Mouse (Mus musculus): Measurements from ENCODE around the gene Tmem266. TPM values are rescaled to one million over a fixed set of nuclear protein-coding genes. Genes with fewer than 3 reads are reported as not detected.

Gene Tmem266
- polyA plus RNA-seq, 1 experiment from 2014 or later, result 1.3 TPM

DNA sequence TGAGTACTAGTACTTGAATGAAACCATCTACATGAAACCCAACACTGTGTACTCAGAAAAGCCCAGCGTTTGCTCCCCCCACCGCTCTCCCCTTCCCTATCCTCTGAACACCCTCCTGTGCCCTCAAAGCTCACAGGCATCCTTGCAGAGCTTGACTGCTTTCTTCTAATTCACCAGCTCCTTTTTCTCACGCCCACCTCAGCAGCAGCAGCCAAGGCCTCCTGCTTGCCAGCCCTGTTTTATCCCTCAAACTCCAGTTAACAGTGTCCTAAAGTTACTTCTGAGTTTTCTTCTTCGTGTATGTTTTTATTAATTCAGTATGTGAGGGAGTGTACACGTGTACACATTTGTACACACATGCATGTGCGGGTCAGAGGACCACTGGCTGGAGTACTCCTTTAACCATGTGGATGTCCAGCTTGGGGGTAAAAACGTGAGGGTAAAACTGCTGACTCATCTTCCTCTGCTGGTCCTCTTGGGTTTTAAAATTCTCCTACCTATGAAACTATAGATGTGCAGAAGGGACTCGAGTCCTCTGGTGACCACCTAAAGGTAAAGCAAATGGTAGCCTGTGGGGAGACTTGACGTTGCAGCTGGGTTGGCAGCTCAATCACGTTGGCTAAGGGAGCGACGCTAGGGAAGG is 13.0 kb upstream of the Tmem266 start:
- no peak overlapping the region for H3K4me2 ChIP-seq (replicated peaks)
- H3K27me3 ChIP-seq, result no peaks in the 10 kb centered on the region
- no peak for ATAC-seq (ENCODE audit: low FRiP score)
- H3K4me3 ChIP-seq, result no peak overlapping the region
- no peak overlapping the region for H3K27ac ChIP-seq
- H3K9me3 ChIP-seq (replicated peaks), result no peaks in the 10 kb centered on the region
- 67% methylated on average over 12 of the region's 12 CpGs for WGBS
- H3K36me3 ChIP-seq, result no peaks in the 10 kb centered on the region
- H3K4me1 ChIP-seq, result no peaks in the 10 kb centered on the region; the same call in 1 of the 2 replicates
- H3K9ac ChIP-seq, result no peak overlapping the region

DNA sequence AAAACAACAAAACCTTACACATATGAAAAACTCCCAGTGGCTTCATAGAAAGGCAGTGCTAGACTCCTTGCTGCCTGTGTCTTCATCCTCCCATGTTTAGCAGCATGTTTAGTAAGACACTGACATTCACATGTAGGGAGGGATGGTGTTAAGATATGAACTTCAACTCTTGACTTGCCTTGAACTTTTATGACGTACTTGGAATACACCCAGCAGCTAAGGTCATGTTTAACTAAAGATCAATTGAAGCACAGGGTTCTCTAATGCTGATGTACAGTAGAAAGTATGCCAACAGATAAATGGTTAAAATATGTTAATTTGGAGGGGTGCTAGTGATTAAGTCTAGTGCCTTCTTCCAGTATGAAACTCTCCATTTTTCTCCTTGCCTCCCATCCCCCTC is 4.1 kb upstream of the Tmem266 start:
- 52% methylated on average over 1 of the region's 1 CpGs for whole genome bisulfite sequencing

DNA sequence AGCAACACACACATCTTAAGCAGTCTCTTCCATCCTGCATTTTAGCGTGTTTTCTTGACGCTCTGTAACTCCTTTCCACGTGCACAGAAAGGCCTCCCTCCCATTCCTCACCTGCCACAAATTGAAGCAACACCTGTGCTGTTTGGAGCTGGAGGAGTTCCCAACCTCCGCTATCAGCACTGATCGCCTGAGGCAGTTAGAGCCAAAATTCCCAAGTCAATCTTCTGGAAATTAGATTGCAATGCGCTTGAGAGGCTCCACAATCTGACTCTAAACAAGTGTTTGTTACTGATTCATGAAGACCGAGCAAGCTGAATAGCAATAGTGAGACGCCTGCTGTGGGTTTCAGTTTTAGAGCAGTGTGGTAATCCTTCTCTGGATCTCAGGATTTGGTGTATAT is 2.6 kb upstream of the Tmem266 start:
- Histone ChIP-seq H3K36me3 (no peaks in the 10 kb centered on the region), H3K4me2 (replicated peaks) (no peak overlapping the region), H3K4me3 (no peak overlapping the region), H3K9ac (no peak overlapping the region), H3K27ac (no peak overlapping the region), H3K9me3 (replicated peaks) (no peaks in the 10 kb centered on the region), H3K27me3 (peaks cover 26% of the 10 kb centered on the region), H3K4me1 (peaks cover 13% of the 10 kb centered on the region)
- no peak for ATAC-seq (ENCODE audit: low FRiP score)
- 47% methylated on average over 8 of the region's 8 CpGs for WGBS

More for the DNA sequence above, 4.1 kb upstream of the Tmem266 start:
- Histone ChIP-seq H3K9me3 (replicated peaks) (no peaks in the 10 kb centered on the region), H3K36me3 (no peaks in the 10 kb centered on the region), H3K27me3 (peaks cover 15% of the 10 kb centered on the region), H3K27ac (no peak overlapping the region), H3K4me1 (peaks cover 9% of the 10 kb centered on the region; the same call in 1 of the 2 replicates), H3K9ac (no peak overlapping the region), H3K4me2 (replicated peaks) (no peak overlapping the region), H3K4me3 (no peak overlapping the region)
- ATAC-seq (ENCODE audit: low FRiP score), result no peak

DNA sequence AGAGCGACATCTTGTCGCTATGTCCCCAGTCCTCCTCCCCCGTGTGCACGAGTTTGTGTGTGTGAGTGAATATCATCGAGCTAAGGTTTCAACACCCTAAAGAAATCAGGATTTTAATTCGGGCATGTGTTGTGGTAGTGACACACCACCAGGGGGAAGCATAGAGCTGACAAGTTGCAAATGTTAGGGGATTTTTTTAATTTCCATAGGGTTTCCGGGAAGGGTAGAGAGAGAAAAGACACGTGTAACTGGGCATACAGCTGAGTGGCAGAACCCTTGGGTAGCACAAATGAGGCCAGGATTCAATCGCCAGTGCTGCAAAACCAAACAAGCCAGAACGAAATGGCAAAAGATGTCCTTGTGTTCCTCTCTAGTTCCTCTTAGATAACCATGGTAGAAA is 2.2 kb upstream of the Tmem266 start:
- Histone ChIP-seq H3K4me3 (no peak overlapping the region), H3K27ac (no peak overlapping the region), H3K27me3 (peaks cover 26% of the 10 kb centered on the region), H3K9ac (no peak overlapping the region), H3K36me3 (no peaks in the 10 kb centered on the region), H3K4me2 (replicated peaks) (no peak overlapping the region), H3K4me1 (peaks cover 13% of the 10 kb centered on the region), H3K9me3 (replicated peaks) (no peaks in the 10 kb centered on the region)
- no peak for ATAC-seq (ENCODE audit: low FRiP score)
- WGBS, result 51% methylated on average over 10 of the region's 10 CpGs

DNA sequence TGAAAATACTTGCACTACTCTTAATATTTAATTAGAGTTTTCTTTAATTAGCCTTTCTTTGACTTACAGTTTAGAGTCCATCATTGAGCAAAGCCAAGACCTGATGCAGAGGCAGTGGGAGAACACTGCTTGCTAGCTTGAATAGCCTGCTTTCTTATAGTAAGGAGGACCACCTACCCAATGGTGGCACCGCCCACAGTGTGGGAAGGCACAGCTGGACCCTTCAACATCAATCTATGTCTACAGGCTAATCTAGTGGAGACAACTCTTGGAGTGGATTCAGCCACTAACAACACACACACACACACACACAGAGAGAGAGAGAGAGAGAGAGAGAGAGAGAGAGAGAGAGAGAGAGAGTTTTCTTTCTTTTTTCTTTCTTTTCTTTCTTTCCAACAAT is 1.7 kb upstream of the Tmem266 start:
- Histone ChIP-seq H3K4me1 (peaks cover 13% of the 10 kb centered on the region), H3K9ac (no peak overlapping the region), H3K4me3 (no peak overlapping the region), H3K36me3 (no peaks in the 10 kb centered on the region), H3K27ac (no peak overlapping the region), H3K9me3 (replicated peaks) (no peaks in the 10 kb centered on the region), H3K27me3 (peaks cover 26% of the 10 kb centered on the region), H3K4me2 (replicated peaks) (no peak overlapping the region)
- ATAC-seq (ENCODE audit: low FRiP score), result no peak
- WGBS, result 16% methylated on average over 1 of the region's 1 CpGs

DNA sequence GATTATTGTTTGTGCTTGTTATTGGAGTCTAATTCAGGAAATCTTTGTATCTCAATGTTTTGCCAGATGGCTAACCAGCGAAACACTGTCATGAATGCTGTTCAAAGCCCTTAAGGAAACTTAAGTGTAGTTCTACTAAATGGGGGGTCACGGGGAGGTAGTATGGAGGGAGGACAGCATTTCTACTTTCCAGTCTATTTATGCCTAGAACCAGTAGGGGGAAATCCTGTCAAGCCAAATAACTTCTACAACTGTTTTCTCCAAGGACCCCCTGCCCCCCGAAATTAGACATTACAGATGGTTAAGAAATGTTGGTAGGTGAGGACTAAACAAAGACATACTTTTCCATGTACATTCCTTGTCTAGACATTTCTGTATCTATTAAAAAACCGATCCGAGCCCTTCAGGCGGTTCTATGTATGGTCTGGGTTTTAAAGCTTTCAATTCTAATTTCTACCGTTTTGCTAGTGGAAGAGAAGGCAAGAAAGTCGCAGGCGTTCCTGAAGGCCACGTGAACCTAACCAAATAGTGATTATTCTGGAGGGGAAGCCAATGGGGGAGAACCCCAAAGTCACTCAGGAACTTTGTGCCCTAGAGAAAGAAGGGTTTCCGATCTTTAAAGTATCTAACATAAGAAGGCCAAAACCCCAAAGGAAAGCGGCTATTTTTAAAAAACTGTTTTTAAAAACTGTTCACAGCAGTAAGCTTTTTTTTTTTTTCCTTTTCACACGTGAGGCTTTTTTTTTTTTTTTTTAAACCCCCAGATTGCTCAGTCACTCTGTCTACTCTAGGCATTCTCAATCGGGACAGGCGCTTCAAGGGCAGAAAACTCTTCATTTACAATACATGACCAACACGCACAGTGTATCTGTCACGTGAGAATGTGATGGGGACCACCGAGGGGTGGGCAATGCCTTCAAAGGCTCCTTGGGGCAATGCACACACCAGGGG is 874 bp upstream of the Tmem266 start:
- 14% methylated on average over 18 of the region's 18 CpGs for WGBS
- Histone ChIP-seq H3K36me3 (no peaks in the 10 kb centered on the region), H3K27me3 (peaks cover 26% of the 10 kb centered on the region), H3K4me3 (peak overlapping the region; percentile 75), H3K9ac (peak overlapping the region; percentile 82), H3K9me3 (replicated peaks) (no peaks in the 10 kb centered on the region), H3K4me2 (replicated peaks) (peak overlapping the region; percentile 83), H3K27ac (peak overlapping the region; percentile 67), H3K4me1 (peaks cover 13% of the 10 kb centered on the region)
- no peak for ATAC-seq (ENCODE audit: low FRiP score)

DNA sequence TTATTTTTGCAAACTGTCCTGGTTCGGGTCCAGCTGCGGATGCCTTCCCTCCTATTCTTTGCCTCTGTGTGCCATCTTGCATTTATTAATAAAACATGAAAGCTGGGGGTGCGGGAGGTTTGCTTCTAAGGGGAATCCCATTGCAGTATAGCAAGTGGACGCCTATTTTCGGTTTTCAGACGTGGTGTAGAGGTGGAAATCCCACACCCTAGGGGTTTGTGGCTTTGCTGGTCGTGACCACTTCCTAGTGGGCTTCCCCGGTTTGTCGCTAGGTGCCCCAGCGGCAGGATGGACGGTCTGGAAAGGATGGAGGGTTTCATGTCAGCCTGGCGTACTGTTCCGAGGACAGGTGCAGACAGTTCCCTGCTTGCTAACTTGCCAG is 512 bp downstream of the Tmem266 start:
- peak overlapping the region; percentile 75 for H3K4me3 ChIP-seq
- H3K36me3 ChIP-seq, result no peaks in the 10 kb centered on the region
- peak; percentile 46; the same call in 1 of the 2 replicates for ATAC-seq (ENCODE audit: low FRiP score)
- peak overlapping the region; percentile 83 for H3K4me2 ChIP-seq (replicated peaks)
- H3K9me3 ChIP-seq (replicated peaks), result no peaks in the 10 kb centered on the region
- peak overlapping the region; percentile 82 for H3K9ac ChIP-seq
- H3K27me3 ChIP-seq, result peaks cover 26% of the 10 kb centered on the region
- peaks cover 15% of the 10 kb centered on the region for H3K4me1 ChIP-seq
- WGBS, result under 1% methylated on average over 13 of the region's 13 CpGs
- H3K27ac ChIP-seq, result peak overlapping the region; percentile 68; the same call in 1 of the 2 replicates

DNA sequence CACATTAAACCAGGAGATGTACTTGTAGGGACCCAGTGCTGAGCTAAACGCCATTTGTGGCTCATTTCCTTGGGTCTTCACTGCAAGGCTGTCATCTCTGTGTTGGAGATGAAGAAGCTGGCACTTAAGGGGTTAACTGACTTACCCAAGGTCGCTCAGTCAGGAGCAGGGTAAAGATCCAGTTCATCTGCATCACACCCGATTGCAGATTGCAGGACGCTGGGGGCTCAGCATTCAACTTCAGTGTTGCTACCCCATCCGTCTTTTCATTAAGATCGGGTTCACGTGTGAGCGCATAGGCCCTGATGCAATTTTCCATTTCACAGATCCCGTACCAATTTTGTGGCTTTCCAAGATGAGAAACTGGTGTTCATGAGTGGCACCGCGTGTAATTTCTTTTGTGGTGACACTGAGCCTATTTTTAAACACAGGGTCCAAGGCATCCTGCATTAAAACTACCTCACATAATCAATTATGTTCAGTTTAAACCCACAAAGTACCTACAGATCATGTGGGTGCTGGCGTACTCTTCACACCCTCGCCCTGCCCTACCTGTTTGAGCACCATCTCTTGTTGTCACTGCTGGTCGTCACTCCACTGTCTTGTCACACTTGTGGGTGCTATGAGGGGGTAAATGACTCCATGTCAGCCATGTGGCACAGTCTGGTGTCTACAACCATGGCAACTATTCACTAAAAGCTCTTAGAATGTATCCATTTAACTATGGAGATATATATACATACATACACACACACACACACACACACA is 1.6 kb downstream of the Tmem266 start:
- no peak overlapping the region for H3K9ac ChIP-seq
- no peaks in the 10 kb centered on the region for H3K9me3 ChIP-seq (replicated peaks)
- peaks cover 26% of the 10 kb centered on the region for H3K27me3 ChIP-seq
- H3K4me2 ChIP-seq (replicated peaks), result peak overlapping the region; percentile 25; the same call in 1 of the 2 replicates
- H3K4me1 ChIP-seq, result peaks cover 23% of the 10 kb centered on the region
- H3K4me3 ChIP-seq, result no peak overlapping the region
- H3K27ac ChIP-seq, result no peak overlapping the region
- no peaks in the 10 kb centered on the region for H3K36me3 ChIP-seq
- no peak for ATAC-seq (ENCODE audit: low FRiP score)
- WGBS, result 21% methylated on average over 14 of the region's 14 CpGs

DNA sequence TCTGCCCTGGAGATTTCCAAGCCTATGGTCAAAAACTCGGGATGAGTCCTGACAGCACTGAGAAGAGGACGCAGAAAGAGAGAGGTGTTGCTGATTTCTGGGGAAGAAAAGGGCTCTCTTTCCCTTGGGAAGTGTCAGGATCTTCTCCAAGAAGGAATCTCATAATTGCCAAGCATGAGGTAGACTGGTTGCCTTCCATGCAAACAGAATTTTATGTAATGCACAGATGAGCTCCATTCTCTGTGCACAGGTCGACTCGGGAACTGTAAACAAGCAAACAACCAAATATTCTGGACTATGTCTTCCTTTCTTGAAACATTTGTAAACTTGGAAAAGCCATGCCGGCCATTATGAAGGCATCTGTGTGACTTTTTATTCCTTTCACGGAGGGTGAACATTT is 2.7 kb downstream of the Tmem266 start:
- Histone ChIP-seq H3K36me3 (no peaks in the 10 kb centered on the region), H3K4me3 (no peak overlapping the region), H3K4me2 (replicated peaks) (no peak overlapping the region), H3K9ac (no peak overlapping the region), H3K27me3 (peaks cover 26% of the 10 kb centered on the region), H3K9me3 (replicated peaks) (no peaks in the 10 kb centered on the region), H3K4me1 (peaks cover 23% of the 10 kb centered on the region), H3K27ac (no peak overlapping the region)
- ATAC-seq (ENCODE audit: low FRiP score), result no peak
- 83% methylated on average over 6 of the region's 6 CpGs for WGBS

DNA sequence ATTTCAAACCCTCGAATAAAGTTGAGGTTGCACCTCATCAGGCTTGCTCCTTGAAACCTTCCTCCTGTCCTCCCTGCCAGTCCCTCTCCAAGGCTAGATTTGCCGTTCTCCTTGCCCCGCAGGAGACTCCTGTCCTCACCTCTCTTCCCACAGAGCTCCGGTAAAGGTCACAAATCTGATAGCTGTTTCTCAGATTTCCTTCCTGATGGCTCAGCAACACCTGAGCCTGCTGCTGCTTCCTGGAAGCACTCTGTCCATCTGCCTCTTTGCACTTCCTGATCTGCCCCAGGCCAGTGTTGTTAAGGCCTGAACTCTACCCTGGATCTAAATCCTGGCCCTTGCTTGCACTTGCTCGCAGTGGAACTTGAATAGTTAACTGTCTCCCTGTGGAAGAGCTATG is 5.8 kb downstream of the Tmem266 start:
- Histone ChIP-seq H3K9me3 (replicated peaks) (no peaks in the 10 kb centered on the region), H3K27me3 (peaks cover 12% of the 10 kb centered on the region), H3K4me3 (no peak overlapping the region), H3K36me3 (no peaks in the 10 kb centered on the region), H3K4me1 (peaks cover 14% of the 10 kb centered on the region), H3K27ac (no peak overlapping the region), H3K9ac (no peak overlapping the region), H3K4me2 (replicated peaks) (peak overlapping the region; percentile 9; the same call in 1 of the 2 replicates)
- 44% methylated on average over 5 of the region's 5 CpGs for WGBS
- no peak for ATAC-seq (ENCODE audit: low FRiP score)

DNA sequence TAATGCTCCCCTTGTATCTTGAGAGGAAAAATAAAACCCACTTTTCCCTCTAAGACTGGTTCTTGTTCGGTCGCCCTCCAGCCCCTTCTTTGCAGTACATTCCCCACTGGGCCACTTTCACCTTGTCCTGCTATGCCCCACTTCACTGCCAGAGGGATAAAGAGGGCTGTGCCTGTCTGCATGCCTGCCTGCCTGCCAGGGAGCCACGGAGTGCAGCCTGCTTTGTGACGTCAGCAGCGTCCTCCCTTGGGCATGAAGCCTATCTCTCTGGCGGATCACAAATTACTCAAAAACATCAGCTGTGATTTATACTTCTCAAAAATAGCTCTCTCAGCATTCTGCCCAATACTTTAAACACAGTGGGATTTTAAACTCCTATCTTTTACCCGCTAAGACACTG is 6.2 kb downstream of the Tmem266 start:
- no peak overlapping the region for H3K27ac ChIP-seq
- H3K9me3 ChIP-seq (replicated peaks), result no peaks in the 10 kb centered on the region
- 30% methylated on average over 7 of the region's 7 CpGs for WGBS
- no peak overlapping the region for H3K9ac ChIP-seq
- H3K4me3 ChIP-seq, result no peak overlapping the region
- H3K36me3 ChIP-seq, result no peaks in the 10 kb centered on the region
- H3K27me3 ChIP-seq, result peaks cover 9% of the 10 kb centered on the region
- peak overlapping the region; percentile 9; the same call in 1 of the 2 replicates for H3K4me2 ChIP-seq (replicated peaks)
- H3K4me1 ChIP-seq, result peaks cover 12% of the 10 kb centered on the region
- no peak for ATAC-seq (ENCODE audit: low FRiP score)

DNA sequence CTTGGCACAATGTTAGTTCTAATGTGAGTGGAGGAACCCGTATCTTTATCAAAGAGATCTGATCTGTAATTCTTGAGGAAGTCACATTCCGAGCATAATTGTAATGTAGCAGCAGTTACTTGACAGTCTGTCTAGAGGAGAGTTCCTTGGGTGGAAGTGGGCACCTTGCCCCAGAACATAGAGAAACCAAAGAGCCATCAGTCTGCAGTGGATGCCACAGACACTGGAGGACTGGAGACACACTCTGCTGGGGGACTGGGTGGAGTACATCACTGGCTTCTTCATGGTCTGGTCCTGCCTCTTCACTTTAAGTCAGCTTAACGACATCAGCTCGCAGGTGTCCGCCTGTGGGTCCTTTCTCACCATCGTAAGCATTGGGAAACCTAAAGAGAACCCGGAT is 17.5 kb downstream of the Tmem266 start:
- no peaks in the 10 kb centered on the region; the same call in 1 of the 2 replicates for H3K27me3 ChIP-seq
- 89% methylated on average over 7 of the region's 7 CpGs for WGBS
- ATAC-seq (ENCODE audit: low FRiP score), result no peak
- no peaks in the 10 kb centered on the region for H3K36me3 ChIP-seq
- no peak overlapping the region for H3K4me3 ChIP-seq
- H3K27ac ChIP-seq, result no peak overlapping the region
- no peak overlapping the region for H3K9ac ChIP-seq
- no peaks in the 10 kb centered on the region for H3K9me3 ChIP-seq (replicated peaks)
- H3K4me1 ChIP-seq, result no peaks in the 10 kb centered on the region
- H3K4me2 ChIP-seq (replicated peaks), result no peak overlapping the region

Measured in hindbrain, embryonic 12.5 days (tissue).